Mouse (Mus musculus): ENCODE data around the gene Coa4. TPM values are rescaled to one million over a fixed set of nuclear protein-coding genes. Genes with fewer than 3 reads are reported as not detected.
"Not testable (repeated sequence)": the region's sequence is repeated elsewhere in the genome, so short reads cannot be mapped to it uniquely, and the experiment has no call there.

Coa4 gene
- polyA plus RNA-seq, 1 experiment, result 11.6 TPM

DNA sequence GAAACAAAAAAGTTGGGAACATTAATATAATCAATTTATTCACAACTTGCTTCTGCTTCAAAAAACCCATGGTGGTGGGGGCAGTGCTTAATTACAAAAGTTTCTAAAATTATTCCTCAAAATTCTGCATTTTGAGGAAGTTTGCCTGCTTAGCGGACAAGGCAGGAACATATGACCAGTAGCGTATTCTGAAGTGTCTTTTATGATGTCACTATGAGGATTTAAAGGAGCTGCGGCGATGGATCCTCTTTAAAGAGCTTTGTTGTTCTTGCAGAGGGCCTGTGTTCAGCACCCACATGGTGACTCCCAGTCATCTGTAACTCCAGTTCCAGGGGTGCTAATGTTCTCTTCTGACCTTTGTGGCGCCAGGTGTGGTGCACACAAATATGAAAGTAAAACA lies 6.1 kb upstream of the Coa4 start:
- H3K4me3 ChIP-seq (ENCODE audit: insufficient read depth, low read depth, low read length), result no peak overlapping the region

DNA sequence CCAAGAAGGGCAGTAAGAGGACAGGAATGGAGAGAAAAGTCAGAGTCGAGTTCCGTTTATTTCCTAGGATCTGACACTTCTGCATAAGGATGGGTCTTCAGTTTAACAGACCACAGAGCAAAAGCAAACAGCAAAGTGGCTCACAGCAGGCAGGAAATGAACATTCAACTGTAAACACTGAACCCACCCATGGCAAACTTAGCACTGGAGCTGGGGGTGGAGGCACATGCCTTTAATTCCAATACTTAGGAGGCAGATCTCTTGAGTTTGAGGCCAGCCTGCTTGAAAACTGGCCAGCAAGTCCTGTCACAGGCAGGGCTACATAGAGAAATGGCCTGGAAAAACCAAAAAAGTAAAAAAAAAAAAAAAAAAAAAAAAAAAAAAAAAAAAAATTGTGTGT lies 3.4 kb upstream of the Coa4 start:
- no peak overlapping the region for H3K4me3 ChIP-seq (ENCODE audit: insufficient read depth, low read depth, low read length)
- H3K27ac ChIP-seq (replicated peaks; ENCODE audit: low read depth, low read length), result peak overlapping the region; percentile 2
- no peaks in the 10 kb centered on the region for H3K4me1 ChIP-seq (ENCODE audit: control insufficient read depth, insufficient read depth, insufficient read length, low read length)

More for the DNA sequence above, 6.1 kb upstream of the Coa4 start:
- Histone ChIP-seq H3K27ac (replicated peaks; ENCODE audit: low read depth, low read length) (no peak overlapping the region), H3K4me1 (ENCODE audit: control insufficient read depth, insufficient read depth, insufficient read length, low read length) (no peaks in the 10 kb centered on the region)

DNA sequence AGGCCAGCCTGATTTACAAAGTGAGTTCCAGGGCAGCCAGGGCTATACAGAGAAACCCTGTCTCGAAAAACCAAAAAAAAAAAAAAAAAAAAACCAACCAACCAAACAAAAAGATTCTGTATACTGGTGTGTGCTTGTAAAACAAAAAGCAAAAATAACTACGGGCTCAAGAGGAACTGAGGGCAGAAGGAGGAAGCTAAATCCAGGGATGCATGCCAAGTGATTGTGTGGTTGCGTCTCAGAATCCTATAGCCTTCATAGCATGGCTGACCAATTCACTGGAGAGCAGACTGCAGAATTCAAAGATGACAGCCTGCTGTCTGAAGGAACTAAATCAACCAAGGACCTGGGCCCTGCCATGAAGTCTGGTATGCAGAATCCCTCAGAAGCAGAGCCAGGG lies 2.7 kb upstream of the Coa4 start:
- H3K4me3 ChIP-seq (ENCODE audit: insufficient read depth, low read depth, low read length), result no peak overlapping the region
- no peak overlapping the region; the same call in 1 of the 2 replicates for H3K27ac ChIP-seq (replicated peaks; ENCODE audit: low read depth, low read length)

DNA sequence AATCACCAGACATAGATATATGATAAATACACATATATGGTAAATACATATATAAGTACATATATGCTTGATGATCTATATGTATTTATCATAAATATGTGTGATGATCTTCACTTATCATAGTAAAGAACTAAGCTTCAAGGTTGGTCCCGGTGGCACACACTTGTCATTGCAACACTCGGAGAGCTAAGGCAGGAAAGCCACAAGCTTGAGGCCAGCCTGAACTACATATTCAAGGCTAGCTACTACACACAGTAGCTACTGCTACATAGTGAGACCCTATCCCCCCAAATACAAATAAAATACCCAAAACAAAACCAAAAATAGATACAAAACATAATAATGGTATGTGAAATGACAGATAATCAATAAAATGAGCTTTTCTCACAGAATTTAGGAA lies 1.0 kb upstream of the Coa4 start:
- 0 out of 2 replicates have a peak, but pooled peaks cover 2% of the 10 kb centered on the region for H3K4me1 ChIP-seq (ENCODE audit: control insufficient read depth, insufficient read depth, insufficient read length, low read length)
- H3K27ac ChIP-seq (replicated peaks; ENCODE audit: low read depth, low read length), result no peak overlapping the region
- no peak overlapping the region for H3K4me3 ChIP-seq (ENCODE audit: insufficient read depth, low read depth, low read length)

More for the DNA sequence above, 2.7 kb upstream of the Coa4 start:
- H3K4me1 ChIP-seq (ENCODE audit: control insufficient read depth, insufficient read depth, insufficient read length, low read length), result 0 out of 2 replicates have a peak, but pooled peaks cover 1% of the 10 kb centered on the region

DNA sequence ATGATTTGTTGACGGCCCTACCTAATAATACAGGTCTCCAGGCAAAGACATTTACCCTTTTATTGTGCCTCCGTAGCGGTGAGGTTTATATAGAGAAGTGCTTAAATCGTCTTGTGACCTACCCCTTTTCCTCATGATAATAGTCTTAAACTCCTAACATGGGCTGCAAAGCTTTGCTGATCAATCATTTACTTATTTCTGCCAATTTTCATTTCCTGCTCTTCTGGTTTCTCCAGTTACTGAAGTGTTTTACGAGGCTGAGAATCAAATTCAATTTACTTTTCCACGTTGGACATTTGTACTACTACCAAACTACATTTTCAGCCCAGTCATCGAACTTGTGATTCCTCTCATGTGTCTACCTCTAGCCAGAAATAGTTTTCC lies 640 bp downstream of the Coa4 start:
- Histone ChIP-seq H3K27ac (replicated peaks; ENCODE audit: low read depth, low read length) (no peak overlapping the region), H3K4me3 (ENCODE audit: insufficient read depth, low read depth, low read length) (peak overlapping the region; percentile 91), H3K4me1 (ENCODE audit: control insufficient read depth, insufficient read depth, insufficient read length, low read length) (0 out of 2 replicates have a peak, but pooled peaks cover 2% of the 10 kb centered on the region)

DNA sequence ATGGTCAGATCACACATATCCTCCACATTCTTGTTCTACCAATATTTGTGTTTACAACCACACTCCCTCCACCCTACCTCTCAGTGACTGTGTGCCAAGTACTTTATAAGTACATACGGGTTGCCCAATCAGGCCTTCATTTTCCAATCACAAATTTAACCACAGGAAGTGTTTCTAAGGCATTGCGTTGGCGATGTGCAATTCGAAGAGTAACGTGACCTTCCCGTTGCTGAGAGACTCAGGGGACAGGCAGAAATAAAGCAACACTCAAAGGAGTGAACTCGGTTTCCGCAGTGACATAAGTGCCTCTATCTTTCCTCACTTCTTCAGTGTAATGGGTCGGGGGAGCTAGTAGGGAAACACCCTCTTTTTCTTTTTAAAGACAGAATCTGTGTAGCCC lies 2.6 kb downstream of the Coa4 start:
- 0 out of 2 replicates have a peak, but pooled peaks cover 2% of the 10 kb centered on the region for H3K4me1 ChIP-seq (ENCODE audit: control insufficient read depth, insufficient read depth, insufficient read length, low read length)
- H3K27ac ChIP-seq (replicated peaks; ENCODE audit: low read depth, low read length), result peak overlapping the region; percentile 71

DNA sequence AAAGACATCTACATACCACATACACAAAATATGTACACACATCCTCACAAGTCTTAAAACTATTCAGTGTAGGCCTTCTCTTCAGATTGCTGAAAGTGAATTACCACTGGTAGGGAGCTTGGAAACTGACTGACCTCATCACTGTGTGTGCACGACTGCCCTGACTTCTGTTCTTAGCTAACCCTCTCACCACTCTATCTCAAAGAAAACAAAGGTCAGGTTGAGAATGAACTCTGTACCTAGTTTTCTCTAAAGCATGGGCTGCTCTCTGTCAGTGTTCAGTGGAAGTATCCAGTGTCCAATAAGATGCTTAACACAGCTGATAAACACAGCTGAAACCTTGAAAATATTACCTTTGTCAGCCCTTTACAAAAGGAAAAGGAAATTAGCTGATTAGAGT lies 7.6 kb downstream of the Coa4 start:
- Histone ChIP-seq H3K4me1 (ENCODE audit: control insufficient read depth, insufficient read depth, insufficient read length, low read length) (no peaks in the 10 kb centered on the region), H3K4me3 (ENCODE audit: insufficient read depth, low read depth, low read length) (no peak overlapping the region), H3K27ac (replicated peaks; ENCODE audit: low read depth, low read length) (no peak overlapping the region)

More for the DNA sequence above, 2.6 kb downstream of the Coa4 start:
- no peak overlapping the region for H3K4me3 ChIP-seq (ENCODE audit: insufficient read depth, low read depth, low read length)

DNA sequence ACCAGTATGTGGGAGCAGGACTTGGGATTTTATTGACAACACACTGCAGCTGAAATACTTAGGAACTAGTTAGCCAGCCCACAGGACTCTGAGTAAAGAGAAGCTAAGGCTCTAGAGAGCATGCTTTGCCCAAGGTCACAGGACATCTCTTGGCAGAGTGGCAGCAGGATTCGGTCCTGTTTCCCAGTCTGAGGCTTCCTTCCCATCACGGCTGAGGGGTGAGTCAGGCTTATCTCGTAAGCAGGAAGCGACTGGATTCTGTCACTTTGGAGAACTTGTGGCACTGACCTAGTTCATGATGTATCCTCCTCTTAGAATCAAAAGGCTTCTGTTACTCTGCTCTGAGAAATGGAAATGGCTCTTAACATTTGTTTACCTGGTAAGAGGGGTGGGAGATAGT lies 10.8 kb downstream of the Coa4 start:
- H3K4me1 ChIP-seq (ENCODE audit: control insufficient read depth, insufficient read depth, insufficient read length, low read length), result no peaks in the 10 kb centered on the region
- H3K4me3 ChIP-seq (ENCODE audit: insufficient read depth, low read depth, low read length), result no peak overlapping the region
- no peak overlapping the region for H3K27ac ChIP-seq (replicated peaks; ENCODE audit: low read depth, low read length)

DNA sequence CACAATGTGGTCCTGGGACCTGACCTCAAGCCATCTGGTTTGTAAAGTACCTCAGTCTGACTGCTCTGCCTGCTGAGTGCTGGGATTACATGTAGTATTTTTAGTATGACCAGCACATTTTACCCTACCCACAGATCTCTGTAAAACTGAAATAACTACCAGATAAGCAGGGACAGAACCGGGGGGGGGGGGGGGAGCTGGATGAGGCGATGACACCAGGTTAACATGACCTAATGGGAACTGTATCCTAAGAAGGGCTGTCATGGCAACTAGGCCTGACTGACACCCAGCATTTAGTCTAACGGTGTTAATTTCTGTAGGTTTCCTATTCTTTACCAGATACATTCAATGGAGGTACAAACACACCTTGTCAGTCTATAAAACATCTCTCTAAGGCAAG lies 12.9 kb downstream of the Coa4 start:
- Histone ChIP-seq H3K4me1 (ENCODE audit: control insufficient read depth, insufficient read depth, insufficient read length, low read length) (no peaks in the 10 kb centered on the region), H3K27ac (replicated peaks; ENCODE audit: low read depth, low read length) (no peak overlapping the region), H3K4me3 (ENCODE audit: insufficient read depth, low read depth, low read length) (no peak overlapping the region)

DNA sequence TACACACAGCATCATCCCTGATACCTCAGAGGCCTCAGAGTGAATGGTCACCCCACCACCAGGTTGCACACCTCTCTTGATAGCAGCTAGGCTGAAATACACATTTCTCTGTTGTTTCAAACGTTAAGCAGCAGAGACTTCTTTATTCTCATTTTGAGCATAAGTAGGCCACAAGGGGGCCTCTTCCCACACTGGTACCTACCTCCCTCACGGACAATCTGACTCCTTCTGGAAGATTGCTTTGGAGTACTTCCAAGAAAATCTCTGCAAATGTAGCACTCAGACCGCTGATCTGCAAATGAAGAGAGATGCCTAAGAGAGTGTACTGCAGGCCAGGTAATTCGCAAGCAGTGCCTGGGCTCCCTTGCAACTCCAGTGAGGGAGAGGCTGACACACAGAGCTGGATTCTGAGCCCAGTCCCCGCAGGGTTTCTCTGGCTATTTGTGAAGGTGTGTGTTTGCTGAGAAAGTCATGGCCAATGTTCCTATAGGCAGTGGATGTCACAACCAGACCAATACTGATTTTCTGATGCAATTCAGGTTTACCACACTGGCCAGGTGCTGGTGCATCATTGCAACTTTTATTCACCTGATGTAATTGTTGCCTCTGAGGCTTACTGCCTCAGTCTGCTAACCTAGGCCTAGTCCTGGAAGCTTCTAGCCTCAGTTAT lies 13.6 kb downstream of the Coa4 start:
- Histone ChIP-seq H3K4me3 (ENCODE audit: insufficient read depth, low read depth, low read length) (no peak overlapping the region), H3K4me1 (ENCODE audit: control insufficient read depth, insufficient read depth, insufficient read length, low read length) (no peaks in the 10 kb centered on the region), H3K27ac (replicated peaks; ENCODE audit: low read depth, low read length) (no peak overlapping the region)

DNA sequence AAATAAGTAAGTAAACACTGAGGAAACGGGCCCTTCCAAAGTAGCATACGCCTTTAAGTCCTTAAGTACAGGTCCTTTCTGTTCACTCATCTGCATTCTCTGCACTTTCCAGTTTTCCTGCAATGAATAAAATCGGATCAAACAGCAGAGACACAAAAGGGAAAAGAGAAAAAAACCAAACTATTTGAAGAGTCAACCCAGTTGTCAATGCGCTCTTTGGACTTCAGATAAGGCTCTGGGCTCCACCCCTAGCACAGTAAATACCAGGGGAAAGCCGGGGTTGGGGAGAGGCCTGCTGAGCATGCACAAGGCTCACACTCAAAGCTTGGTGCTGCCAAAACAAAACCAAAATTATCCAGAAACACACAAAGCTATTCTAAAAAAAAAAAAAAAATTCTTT lies 18.1 kb downstream of the Coa4 start:
- no peak overlapping the region for H3K4me3 ChIP-seq (ENCODE audit: insufficient read depth, low read depth, low read length)
- no peaks in the 10 kb centered on the region for H3K4me1 ChIP-seq (ENCODE audit: control insufficient read depth, insufficient read depth, insufficient read length, low read length)
- no peak overlapping the region for H3K27ac ChIP-seq (replicated peaks; ENCODE audit: low read depth, low read length)

DNA sequence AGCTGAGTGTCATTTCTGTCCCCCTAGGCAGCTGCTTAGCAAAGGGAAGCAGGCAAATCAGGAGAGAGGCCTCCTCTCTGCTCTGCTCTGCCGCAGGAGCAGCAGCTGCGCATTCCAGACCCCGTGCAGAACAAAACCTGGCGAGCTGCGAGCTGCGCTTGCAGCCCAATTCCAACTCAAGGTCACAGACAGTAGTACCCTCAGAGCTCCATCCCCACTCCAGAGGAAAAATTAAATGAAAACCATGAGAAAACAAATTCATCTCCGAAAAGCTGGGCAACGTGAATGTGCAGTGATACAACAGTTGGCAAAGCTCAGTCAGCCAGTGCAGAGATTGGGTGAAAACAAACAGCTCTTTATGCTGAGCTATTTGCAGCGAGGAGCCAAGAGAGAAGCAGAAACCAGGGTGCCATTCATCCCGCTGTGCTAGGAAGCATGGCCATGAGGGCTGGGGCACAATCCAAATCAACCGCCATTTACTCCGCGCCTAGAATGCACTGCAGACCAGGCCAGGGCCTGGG lies 18.6 kb downstream of the Coa4 start:
- Histone ChIP-seq H3K27ac (replicated peaks; ENCODE audit: low read depth, low read length) (no peak overlapping the region), H3K4me3 (ENCODE audit: insufficient read depth, low read depth, low read length) (no peak overlapping the region)

DNA sequence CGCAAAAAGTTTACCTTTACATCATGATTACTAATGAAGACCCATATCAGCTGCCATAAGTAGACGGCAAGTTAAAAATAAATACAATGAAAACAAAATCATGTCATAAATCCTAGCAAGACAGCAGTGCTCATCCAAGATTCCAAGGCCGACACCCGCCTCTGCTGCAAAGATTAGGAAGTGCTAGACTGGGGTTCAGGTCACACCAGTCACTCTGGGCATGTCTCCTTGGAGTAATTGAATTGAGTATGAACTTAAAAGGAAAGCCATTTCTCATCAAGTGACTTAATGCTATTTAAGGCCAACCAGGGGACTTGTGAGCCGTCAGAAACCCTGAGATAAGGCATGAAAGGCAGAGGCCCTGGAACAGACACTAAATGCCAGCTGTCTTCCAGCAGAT lies 20.4 kb downstream of the Coa4 start:
- no peak overlapping the region for H3K27ac ChIP-seq (replicated peaks; ENCODE audit: low read depth, low read length)
- H3K4me1 ChIP-seq (ENCODE audit: control insufficient read depth, insufficient read depth, insufficient read length, low read length), result no peaks in the 10 kb centered on the region
- H3K4me3 ChIP-seq (ENCODE audit: insufficient read depth, low read depth, low read length), result no peak overlapping the region

More for the DNA sequence above, 18.6 kb downstream of the Coa4 start:
- no peaks in the 10 kb centered on the region for H3K4me1 ChIP-seq (ENCODE audit: control insufficient read depth, insufficient read depth, insufficient read length, low read length)

DNA sequence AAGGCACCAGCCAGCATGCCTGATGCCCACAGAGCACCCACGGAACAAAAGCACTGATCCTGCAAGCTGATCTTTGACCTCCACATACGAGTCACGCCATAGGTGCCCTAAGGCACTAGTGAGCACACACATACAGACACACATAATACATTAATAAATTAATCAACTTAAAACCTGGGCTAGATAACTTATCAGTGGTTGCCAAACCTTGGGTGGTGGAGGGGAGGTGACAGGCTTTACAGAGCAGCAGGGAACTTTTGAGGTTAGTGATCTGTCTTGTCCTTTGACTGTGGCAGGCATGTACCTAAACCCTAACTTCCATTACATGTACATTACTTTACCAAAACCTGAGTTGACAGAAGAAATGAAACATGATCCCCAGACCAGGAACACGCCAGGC lies 22.5 kb downstream of the Coa4 start:
- Histone ChIP-seq H3K27ac (replicated peaks; ENCODE audit: low read depth, low read length) (no peak overlapping the region), H3K4me3 (ENCODE audit: insufficient read depth, low read depth, low read length) (no peak overlapping the region), H3K4me1 (ENCODE audit: control insufficient read depth, insufficient read depth, insufficient read length, low read length) (no peaks in the 10 kb centered on the region)

DNA sequence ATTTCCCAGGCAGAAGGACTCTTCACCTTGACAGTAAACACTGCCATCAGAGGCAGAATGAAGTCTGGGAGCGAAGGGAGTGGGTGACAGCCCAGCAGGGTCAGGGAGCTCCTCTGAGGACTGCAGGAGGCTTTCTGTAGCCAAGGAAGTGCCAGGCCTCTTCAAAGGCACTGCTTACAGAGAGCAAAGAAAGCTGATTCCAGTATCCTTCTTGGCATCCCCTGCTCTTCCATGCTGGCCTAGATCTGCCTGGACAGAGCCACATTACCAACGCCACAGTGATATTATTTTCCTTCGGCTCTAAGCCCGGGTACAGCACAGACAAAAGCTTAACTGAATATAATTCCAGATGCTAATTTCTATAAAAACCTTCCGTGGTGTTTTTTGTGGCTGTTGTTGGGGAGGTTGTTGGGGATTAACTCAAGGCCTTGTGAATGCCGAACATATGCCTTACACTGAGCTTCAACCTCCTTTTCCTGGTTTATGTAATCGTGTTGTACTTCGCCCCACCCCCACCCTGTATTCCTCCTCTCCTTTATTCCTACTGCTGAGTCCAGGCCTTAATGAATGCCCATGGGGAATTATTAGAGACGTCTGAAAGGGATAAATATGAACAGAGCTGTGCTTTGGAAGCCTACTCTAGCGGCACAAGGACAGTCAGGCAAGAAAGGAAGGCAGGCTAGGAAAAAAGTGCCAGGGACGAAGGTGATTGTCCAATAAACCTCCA lies 25.2 kb downstream of the Coa4 start:
- H3K27ac ChIP-seq (replicated peaks; ENCODE audit: low read depth, low read length), result peak overlapping the region; percentile 54
- no peak overlapping the region for H3K4me3 ChIP-seq (ENCODE audit: insufficient read depth, low read depth, low read length)
- H3K4me1 ChIP-seq (ENCODE audit: control insufficient read depth, insufficient read depth, insufficient read length, low read length), result no peaks in the 10 kb centered on the region

DNA sequence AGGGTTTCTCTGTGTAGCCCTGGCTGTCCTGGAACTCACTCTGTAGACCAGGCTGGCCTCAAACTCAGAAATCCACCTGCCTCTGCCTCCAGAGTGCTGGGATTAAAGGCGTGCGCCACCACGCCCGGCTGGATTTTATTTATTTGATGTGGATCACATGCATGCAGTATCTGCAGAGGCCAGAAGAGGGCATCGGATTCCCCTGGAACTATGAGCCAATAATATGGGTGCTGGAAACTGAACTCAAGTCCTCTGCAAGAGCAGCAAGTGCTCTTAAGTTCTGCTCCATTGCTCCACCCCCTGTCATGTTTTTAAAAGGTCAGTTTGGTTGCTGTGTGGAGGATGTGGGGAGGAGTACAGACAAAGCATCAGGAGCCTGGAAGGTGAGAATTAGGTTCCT lies 30.4 kb downstream of the Coa4 start:
- H3K27ac ChIP-seq (replicated peaks; ENCODE audit: low read depth, low read length); H3K4me1 ChIP-seq (ENCODE audit: control insufficient read depth, insufficient read depth, insufficient read length, low read length); H3K4me3 ChIP-seq (ENCODE audit: insufficient read depth, low read depth, low read length): not testable (repeated sequence)

Measured in brown adipose tissue, adult 24 weeks (tissue).